Mouse (Mus musculus): ENCODE results near the gene Ap5s1.
A peak's percentile ranks its signal among the peaks of the same experiment; 100 is the strongest.

Ap5s1 gene

GRCm38 (mm10) chr2:131187602-131187922, 19.3 kb upstream of the Ap5s1 start:
- DNase-seq (ENCODE audit: inconsistent ontology term): no peak

GRCm38 (mm10) chr2:131188311-131188710, 18.6 kb upstream of the Ap5s1 start:
- no peak for DNase-seq (ENCODE audit: inconsistent ontology term)

DNA sequence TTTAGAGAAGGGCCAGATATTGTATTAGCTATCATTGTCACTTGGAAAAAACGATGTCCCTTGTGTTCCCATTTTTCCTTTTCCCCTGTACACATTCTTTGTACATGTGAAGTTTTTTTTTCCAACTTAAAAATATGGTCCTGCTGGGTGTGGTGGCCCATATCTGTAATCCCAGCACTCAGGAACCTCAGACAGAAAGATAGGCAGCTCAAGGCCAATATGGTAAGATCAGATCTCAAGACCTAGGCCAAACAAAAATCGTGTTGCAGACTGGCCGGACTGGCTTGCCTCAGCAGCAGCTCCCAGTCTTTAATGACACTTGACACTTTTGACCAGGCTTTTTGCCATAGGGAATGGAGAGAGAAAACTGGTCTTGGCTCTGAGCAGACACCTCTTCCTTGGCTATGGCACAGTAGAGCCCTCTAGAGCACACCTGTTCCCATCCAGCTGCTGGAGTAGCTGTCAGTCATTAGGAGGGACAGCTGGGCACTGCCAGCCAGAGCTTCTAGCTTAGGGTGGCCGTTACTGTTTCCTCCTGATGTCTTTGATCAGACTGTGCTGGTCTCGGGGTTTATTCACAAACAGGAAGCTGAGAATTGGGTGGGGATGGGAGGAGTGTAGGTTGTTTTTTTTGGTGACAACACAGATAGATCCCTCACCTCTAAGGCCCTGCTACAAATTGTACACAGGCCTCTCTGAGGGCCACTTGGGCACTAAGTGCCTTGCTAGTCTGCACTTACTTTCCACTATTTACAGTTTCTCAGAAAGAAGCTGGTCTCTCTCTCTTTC, 17.2 kb upstream of the Ap5s1 start:
- DNase-seq (ENCODE audit: inconsistent ontology term): no peak

DNA sequence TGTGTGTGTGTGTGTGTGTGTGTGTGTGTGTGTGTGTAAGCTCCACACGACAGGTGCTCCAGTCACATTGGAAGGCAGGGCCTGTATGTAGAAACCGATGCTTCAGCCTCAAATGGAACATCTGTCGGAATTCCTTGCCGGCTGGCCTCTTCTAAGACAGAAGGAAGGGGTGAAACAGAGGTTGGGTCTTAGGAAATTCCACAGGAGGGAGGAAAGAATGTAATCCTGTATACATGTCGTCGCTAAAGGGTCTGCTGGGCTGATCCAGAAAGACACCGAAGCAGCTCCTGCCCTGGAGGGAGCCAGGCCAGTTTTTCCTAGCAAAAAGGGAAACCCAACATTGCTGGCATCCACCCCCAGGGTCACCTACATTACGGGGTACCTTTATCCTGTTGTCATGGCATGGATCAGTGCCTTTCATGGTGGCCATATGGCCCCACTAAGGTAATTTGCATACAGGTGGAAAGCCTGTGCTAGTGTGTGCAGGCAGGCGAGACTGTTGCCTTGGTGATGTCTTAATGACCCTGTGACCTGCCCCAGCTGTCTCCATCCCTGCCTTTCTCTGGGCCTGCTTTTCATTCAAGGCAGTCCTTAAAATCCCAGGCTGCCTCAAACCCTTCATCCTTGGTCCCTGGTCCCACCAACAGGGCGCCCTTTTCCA, 16.4 kb upstream of the Ap5s1 start:
- DNase-seq (ENCODE audit: inconsistent ontology term): no peak

DNA sequence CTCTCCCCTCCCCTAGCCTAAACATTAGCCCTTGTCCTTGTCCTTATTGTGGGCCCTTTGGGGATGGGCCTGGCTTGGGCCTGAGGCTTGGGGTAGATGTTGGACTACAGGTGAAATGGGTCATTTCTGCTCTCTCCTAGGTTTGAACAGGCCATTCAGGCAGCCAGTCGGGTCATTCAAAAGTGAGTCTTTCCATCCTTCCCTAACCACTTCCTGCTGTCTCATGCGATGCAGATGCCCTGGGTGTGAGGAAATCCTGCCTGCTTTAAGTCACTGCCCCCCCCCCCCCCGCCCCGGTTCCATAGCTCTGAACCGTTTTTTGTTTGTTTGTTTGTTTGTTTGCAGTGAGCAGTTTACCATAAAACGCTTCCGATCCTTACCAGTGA, 15.9 kb upstream of the Ap5s1 start:
- DNase-seq (ENCODE audit: inconsistent ontology term): no peak

DNA sequence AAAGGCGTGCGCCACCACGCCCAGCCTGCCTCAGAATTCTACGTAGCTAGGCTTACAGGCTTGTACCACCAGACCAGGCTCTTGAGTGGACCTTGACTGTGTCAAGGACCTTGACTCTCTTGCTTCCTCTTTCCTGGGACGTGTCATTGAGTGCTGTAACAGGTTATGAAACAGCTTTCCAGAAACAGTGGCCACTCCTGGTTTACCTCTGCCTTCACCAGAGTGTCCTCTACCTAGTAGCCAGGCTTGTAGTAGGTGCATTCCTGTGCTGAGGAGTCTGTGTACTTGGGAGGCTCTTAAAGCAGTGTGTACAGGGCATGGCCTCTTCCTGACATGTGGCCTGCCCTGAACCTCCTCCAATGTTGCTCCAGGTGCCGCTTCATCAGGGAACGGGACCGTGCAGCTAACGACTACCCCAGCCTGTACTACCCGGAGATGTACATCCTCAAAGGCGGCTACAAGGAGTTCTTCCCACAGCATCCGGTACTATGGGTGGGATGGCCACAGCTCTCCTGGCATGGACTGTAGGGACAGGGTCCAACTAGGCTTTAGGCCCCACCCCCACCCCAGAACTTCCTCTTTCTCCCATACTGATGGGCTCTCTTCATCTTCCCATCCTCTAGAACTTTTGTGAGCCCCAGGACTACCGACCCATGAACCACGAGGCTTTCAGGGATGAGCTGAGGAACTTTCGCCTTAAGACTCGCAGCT, 10.1 kb upstream of the Ap5s1 start:
- no peak for DNase-seq (ENCODE audit: inconsistent ontology term)

DNA sequence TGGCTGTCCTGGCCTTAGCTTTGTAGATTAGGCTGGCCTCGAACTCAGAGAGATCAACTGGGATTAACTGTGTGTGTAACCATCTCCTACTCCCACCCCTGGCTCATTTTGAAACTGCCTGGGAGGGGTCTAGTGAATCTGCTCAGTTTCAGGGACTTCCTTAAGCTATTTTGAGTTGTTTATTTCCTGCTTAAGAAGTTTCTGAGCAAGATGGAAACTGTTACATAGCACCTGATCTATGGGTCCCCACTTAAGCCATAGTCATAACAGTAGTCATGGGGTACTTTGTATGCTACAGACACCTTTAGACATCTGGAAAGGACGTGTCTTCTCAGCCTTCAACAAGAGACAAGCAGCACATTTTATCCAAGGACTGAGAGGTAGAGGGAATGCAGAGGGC, 6.2 kb upstream of the Ap5s1 start:
- DNase-seq (ENCODE audit: inconsistent ontology term): no peak

DNA sequence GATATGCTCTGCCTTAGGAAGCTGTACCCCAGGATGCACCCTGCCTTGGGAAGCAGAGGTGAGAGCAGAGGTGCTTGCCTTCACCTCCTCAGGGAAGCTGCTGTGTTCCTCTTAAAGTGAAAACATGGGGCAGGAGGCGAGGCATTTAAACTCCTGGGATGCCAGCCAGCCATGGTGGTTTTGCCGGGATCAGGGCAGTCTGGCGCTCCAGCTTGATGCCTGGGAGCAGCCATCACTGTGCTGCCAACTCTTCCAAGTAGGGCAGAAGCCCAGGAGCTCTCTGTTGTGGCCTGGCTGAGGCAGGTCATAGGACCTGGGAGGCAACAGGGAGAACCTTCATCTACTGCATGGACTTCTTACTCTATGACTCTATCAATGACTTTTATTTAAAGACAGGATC, 5.6 kb upstream of the Ap5s1 start:
- no peak for DNase-seq (ENCODE audit: inconsistent ontology term)

DNA sequence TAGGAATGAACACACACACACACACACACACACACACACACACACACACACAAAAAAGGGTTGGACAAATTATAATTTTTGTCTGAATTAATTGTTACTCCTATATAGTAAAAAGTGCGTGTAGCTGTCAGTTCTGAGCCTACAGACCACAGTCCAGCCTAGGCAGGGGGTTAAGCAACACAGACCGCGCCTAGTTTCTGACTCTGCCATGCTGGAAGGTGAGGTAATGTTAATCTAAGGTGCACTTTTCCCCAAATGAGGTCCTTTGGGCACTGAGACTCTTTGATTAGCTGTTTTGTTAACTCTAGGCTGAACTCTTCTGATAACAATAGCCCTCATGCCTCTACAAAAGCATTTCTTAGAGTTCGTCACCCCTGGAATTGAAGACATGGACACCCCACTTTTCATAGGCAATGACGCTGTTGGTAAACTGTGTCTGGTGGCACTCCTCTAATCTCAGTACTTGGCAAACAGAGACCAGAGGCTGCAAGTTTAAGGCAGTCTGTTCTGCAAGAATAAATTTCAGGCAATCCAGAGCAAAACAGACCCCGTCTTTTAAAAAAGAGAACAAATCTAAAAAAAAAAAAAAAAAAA, 3.0 kb upstream of the Ap5s1 start:
- no peak for DNase-seq (ENCODE audit: inconsistent ontology term)

- peak; percentile 90 for DNase-seq (ENCODE audit: inconsistent ontology term)
These were observed 2.4 kb upstream of the Ap5s1 start for GRCm38 (mm10) chr2:131204410-131204981.

- no peak for DNase-seq (ENCODE audit: inconsistent ontology term)
These were observed 1.2 kb upstream of the Ap5s1 start for GRCm38 (mm10) chr2:131205521-131206182.

DNA sequence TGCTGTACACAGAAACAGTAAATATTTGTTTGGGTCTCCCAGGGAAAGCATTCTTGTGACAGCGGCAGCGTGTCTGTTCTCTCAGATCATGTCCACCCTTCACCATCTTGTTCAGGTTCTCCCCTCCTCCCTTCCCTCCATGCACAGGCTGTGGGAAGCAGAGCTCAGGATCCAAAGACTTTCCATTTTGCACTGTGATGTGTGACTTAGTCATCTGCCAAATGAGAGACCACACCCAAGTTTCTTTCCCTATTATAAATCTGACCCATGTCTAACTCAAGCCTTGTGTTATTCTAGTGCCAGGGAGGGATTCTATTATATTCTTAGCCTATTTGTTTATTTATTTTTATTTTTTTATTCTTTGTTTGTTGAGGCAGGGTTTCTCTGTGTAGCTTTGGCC, 1.5 kb downstream of the Ap5s1 start:
- DNase-seq (ENCODE audit: inconsistent ontology term): no peak

GRCm38 (mm10) chr2:131209125-131209795, 2.4 kb downstream of the Ap5s1 start:
- no peak for DNase-seq (ENCODE audit: inconsistent ontology term)

DNA sequence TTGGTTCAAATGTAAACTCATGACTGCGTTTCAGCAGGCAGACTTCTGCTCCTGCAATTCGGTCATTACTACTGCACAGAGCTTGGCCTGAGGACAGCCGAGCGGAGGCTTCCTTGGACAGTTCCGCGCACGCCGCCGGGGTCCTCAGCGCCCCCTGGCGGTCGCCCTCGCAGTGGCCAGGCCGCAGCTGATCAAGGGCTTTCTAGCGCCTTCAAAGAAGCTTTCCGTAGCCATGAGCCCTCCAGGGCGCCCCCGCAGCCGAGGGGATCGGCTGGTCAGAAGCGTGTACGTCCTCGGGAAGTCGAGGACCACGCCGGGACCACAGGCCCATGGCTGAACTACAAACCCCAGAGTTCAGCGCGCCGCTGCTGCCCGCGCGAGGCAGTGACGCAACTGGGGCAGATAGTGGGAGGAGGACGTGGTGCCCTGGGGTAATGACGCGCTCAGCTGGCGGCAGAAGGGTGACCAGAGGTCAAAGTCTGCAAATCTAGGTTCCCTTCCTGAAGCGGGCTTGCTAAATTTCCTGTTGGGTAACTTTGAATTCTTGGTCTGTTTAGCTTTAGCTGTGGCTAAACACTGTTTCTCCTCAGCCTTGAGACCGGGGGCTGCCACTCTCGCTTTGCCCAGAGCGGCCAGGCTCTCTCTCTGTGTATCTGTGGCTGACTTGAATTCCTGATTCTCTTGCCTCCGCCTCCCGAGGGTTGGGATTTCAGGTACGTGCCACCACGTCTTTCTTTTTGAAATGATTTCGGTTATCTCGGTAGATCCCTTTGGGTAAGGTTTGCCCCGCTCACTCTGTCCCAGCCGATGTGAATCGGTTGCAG, 3.3 kb downstream of the Ap5s1 start:
- DNase-seq (ENCODE audit: inconsistent ontology term): peak; percentile 97

DNA sequence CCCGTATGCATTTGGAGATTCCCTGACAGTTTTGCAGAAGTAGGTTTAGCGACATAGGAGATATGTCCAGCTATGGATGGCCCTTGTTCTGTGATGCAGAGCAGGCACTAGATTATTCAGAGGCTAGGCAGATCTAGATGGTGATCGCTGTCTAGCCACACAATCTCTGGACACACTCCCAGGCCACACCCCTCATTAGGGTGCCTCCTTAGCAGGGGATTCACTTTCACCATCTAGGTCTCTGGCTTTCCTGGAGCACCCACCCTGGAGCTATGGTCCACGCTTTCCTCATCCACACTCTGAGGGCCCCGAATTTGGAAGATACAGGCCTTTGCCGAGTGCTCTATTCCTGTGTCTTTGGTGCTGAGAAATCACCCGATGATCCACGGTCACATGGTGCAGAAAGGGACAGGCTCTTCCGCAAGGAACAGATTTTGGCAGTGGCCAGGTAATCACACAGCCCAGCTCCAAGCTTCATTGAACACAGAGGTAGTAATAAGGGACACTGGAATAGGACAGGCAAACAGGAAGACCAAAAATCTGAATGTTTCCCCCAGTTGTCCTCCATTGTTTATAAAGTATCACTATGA, 4.2 kb downstream of the Ap5s1 start:
- peak; percentile 36 for DNase-seq (ENCODE audit: inconsistent ontology term)

DNA sequence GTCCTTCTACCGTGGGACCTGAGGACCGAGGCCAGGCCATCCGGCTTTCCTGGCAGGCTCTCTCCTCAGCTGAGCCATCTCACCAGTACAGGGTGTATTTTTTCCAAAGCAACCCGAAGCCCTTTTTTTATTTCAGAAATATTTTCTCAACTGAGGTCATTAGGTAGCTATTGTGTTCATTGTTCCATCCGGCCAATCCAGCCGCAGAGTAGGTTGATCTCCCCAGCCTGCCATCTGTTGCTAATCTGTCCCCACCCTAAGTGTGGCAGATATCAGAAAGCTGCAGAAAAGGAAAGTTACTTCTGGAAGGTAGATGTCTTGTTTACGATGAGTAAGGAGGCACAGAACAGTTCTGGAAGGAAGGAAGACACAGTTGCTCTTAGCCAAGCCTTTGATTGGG, 6.9 kb downstream of the Ap5s1 start:
- DNase-seq (ENCODE audit: inconsistent ontology term): no peak

DNA sequence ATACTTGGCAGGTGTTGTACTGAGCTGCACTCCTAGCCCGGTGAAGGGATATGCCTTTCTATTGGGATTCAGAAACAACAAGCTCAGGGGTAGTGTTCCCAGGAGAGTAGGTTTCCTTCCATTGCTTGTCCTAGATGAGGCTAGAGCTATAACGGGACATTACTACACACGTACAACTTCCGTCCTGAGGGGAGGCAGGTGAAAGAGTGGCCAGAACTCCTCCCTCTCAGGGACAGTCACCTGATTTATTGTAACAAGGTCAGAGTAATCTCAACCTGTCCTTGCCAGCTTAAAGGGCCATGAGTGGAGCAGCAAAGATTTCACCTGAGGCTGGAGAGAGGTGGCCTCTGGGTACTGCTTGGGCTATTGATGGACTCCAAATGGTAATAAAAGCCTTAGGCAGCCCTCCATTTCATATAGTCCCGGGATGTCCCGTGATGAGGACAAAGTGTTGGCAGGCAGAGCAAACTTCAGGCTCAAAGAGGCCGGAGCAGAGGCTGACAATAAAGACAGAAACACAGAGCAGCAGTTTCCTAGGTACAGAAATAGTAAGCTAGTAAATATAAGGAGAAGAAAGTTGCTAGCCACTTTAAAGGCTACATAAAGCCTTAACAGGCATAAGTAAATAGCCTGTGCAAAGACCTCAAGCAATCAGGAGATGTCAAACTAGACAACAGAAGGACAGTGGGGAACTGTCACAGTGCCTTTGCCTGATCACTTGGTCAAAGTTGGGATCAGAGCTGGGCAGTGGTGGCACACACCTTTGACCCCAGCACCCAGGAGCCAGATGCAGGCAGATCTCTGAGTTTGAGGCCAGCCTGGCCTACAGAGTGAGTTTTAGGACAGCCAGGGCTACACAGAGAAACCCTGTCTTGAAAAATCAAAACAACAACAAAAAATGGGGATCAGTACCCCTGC, 9.3 kb downstream of the Ap5s1 start:
- DNase-seq (ENCODE audit: inconsistent ontology term): no peak

GRCm38 (mm10) chr2:131220030-131220429, 13.2 kb downstream of the Ap5s1 start:
- DNase-seq (ENCODE audit: inconsistent ontology term): no peak
